Mouse (Mus musculus) heart, adult 2 months (tissue): Measurements from ENCODE around the gene Dbndd2. TPM values are rescaled to one million over a fixed set of nuclear protein-coding genes. Genes with fewer than 3 reads are reported as not detected.

Experiments
- DNase-seq, 2 experiments: peaks; one replicate each; pipeline ENCODE4 v3.0.0; 2021
- H3K27ac ChIP-seq: fragments of 200-600 bp; 2 replicates; pipeline ENCODE4 v1.8.1; 2022
- H3K27me3 ChIP-seq: fragments of 200-500 bp; 2 replicates; pipeline ENCODE4 v1.6.1; 2012; ENCODE audit warnings: mild to moderate bottlenecking, low read length, inconsistent platforms, mixed read lengths; ENCODE audit not compliant: control insufficient read depth, insufficient read depth
- H3K36me3 ChIP-seq: fragments of 200-500 bp; 2 replicates; pipeline ENCODE4 v1.6.1; 2012; ENCODE audit warnings: low read length, inconsistent platforms; ENCODE audit not compliant: control insufficient read depth, insufficient read depth
- H3K4me1 ChIP-seq: fragments of 200-500 bp; 2 replicates; pipeline ENCODE4 v1.6.1; 2011; ENCODE audit warnings: low read length; ENCODE audit not compliant: control insufficient read depth, insufficient read depth
- H3K4me3 ChIP-seq: fragments of 200-600 bp; 2 replicates; pipeline ENCODE4 v1.8.1; 2022
- H3K79me2 ChIP-seq: fragments of 200-500 bp; replicated peaks from 2 replicates; pipeline ENCODE4 v1.6.1; 2012; ENCODE audit warnings: mild to moderate bottlenecking, inconsistent platforms, low read length, moderate library complexity, mixed read lengths; ENCODE audit not compliant: control insufficient read depth, insufficient read depth
- H3K9ac ChIP-seq: fragments of 200-500 bp; 2 replicates; pipeline ENCODE4 v1.6.1; 2012; ENCODE audit warnings: low read depth, mild to moderate bottlenecking, control low read depth, inconsistent platforms, low read length, mixed read lengths
- CTCF ChIP-seq: fragments of 200-600 bp; IDR thresholded peaks from 2 replicates; pipeline ENCODE4 v1.8.1; 2022; ENCODE audit warnings: antibody characterized with exemption, mild to moderate bottlenecking, moderate library complexity
- EP300 ChIP-seq: fragments of 200-500 bp; IDR thresholded peaks from 2 replicates; pipeline ENCODE4 v1.6.1; 2011; ENCODE audit warnings: low read depth, low read length, control low read depth; ENCODE audit not compliant: insufficient read depth
- POLR2A ChIP-seq: fragments of 200-500 bp; IDR thresholded peaks from 2 replicates; pipeline ENCODE4 v1.6.1; 2011; ENCODE audit warnings: mild to moderate bottlenecking, low read depth, low read length, control low read depth; ENCODE audit not compliant: insufficient read depth
- WGBS: fragments of 180-500 bp; shearing (Covaris S2); methylation state at CpG from one replicate; pipeline ENCODE4 v1.1.7; 2018; 5-methylcytosine and 5-hydroxymethylcytosine counted together
- intact Hi-C: fragments of 180-260 bp; cut with DNase I; formaldehyde crosslinking; loops from one replicate; pipeline ENCODE4 v1.15.1; 2025
- polyA plus RNA-seq: library from polyadenylated mRNA; depleted of rRNA; stranded (reverse); fragments of >200 nt; gene quantifications from 2 replicates; pipeline ENCODE4 v1.2.3, GENCODE M21; 2012
- total RNA-seq, 2 experiments: library from RNA; stranded (reverse); gene quantifications; 2 replicates each; pipeline ENCODE4 v1.2.3; 2021

The Dbndd2 gene
- total and polyA plus RNA-seq, 3 experiments: 8.0 to 17.9 (median 10.3) TPM

- H3K27ac ChIP-seq: no peak overlapping the region
- TF ChIP-seq POLR2A: no peak
- TF ChIP-seq CTCF: no peak
- no peak for TF ChIP-seq EP300
- intact Hi-C loops: no loop called here
- H3K27me3 ChIP-seq: no peaks in the 10 kb centered on the region
- H3K36me3 ChIP-seq: no peaks in the 10 kb centered on the region
- DNase-seq: no peak
- peaks cover 2% of the 10 kb centered on the region for H3K4me1 ChIP-seq
- WGBS: 71% methylated on average over 7 of the region's 7 CpGs
- H3K9ac ChIP-seq: no peak overlapping the region
- no peaks in the 10 kb centered on the region for H3K79me2 ChIP-seq
- no peak overlapping the region for H3K4me3 ChIP-seq
Measured at GRCm38 (mm10) chr2:164500511-164500910, 14.6 kb downstream of the Dbndd2 start.

GRCm38 (mm10) chr2:164504919-164505318 is 19.0 kb downstream of the Dbndd2 start:
- Histone ChIP-seq H3K36me3 (no peaks in the 10 kb centered on the region), H3K27me3 (no peaks in the 10 kb centered on the region), H3K4me1 (no peaks in the 10 kb centered on the region), H3K4me3 (no peak overlapping the region), H3K9ac (no peak overlapping the region), H3K79me2 (no peaks in the 10 kb centered on the region), H3K27ac (no peak overlapping the region)
- TF ChIP-seq CTCF (peak; percentile 21; the same call in 1 of the 2 replicates), EP300 (no peak), POLR2A (no peak)
- DNase-seq: no peak
- intact Hi-C loops: no loop called here
- WGBS: 96% methylated on average over 3 of the region's 3 CpGs

DNA sequence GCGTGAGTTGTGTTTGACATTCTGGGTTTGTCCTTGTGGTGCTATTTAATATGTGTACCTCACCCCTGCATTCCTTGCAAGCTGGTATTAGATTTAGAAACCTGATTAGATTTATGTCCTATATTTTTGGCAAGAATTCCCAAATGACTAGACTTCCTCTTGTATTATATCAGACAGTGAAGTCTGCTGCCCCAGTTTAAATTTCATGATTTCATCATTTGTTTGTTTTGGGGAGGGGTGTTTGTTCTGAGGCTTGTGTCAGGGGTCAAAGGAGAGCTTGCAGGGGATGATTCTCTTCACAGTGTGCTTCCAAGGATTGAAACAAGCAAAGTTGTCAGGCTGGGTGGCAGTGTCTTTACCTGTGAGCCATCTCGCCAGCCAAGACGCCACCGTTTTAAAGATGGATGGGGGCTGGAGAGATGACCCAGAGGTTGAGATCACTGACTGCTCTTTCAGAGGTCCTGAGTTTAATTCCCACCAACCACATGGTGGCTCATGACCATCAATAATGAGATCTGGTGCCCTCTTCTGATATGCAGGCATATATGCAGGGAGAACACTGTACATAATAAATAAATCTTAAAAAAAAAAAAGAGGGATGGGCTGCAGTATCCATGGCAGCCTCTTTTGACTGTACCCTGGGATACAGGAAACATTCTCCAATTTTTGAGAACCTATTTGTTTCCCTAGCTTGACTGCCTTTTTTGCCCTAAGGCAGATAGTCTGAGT is 19.9 kb downstream of the Dbndd2 start:
- Histone ChIP-seq H3K27ac (no peak overlapping the region), H3K4me1 (no peaks in the 10 kb centered on the region), H3K79me2 (no peaks in the 10 kb centered on the region), H3K9ac (no peak overlapping the region), H3K36me3 (no peaks in the 10 kb centered on the region), H3K4me3 (no peak overlapping the region), H3K27me3 (no peaks in the 10 kb centered on the region)
- 95% methylated on average over 4 of the region's 4 CpGs for WGBS
- no peak for DNase-seq
- TF ChIP-seq POLR2A (no peak), EP300 (no peak), CTCF (0 out of 2 replicates have a peak, but pooled peaks have one; percentile 7)
- intact Hi-C loops: no loop called here

DNA sequence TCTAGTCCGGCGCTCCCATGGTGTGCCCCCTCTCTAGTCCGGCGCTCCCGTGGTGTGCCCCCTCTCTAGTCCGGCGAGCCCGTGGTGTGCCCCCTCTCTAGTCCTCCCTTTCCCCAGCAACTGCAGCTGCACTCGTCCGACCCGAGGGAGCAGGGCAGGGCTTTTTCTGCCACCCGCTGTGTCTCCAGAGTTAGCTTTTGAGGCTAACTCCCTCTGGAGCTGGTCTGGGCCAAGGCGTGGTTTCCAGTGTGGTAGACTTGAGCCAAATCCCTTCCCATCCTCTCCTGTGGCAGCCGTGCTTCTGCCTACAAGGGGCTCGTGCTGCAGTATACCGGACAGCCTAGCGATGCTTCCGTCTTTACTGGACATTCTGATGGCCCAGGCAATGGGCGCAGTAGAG is 21.9 kb downstream of the Dbndd2 start:
- Histone ChIP-seq H3K79me2 (no peaks in the 10 kb centered on the region), H3K4me3 (no peak overlapping the region), H3K27ac (no peak overlapping the region), H3K36me3 (no peaks in the 10 kb centered on the region), H3K9ac (no peak overlapping the region), H3K27me3 (no peaks in the 10 kb centered on the region), H3K4me1 (peaks cover 4% of the 10 kb centered on the region)
- 80% methylated on average over 19 of the region's 19 CpGs for WGBS
- no peak for DNase-seq
- TF ChIP-seq EP300 (no peak), POLR2A (no peak), CTCF (no peak)
- intact Hi-C loops: no loop called here

DNA sequence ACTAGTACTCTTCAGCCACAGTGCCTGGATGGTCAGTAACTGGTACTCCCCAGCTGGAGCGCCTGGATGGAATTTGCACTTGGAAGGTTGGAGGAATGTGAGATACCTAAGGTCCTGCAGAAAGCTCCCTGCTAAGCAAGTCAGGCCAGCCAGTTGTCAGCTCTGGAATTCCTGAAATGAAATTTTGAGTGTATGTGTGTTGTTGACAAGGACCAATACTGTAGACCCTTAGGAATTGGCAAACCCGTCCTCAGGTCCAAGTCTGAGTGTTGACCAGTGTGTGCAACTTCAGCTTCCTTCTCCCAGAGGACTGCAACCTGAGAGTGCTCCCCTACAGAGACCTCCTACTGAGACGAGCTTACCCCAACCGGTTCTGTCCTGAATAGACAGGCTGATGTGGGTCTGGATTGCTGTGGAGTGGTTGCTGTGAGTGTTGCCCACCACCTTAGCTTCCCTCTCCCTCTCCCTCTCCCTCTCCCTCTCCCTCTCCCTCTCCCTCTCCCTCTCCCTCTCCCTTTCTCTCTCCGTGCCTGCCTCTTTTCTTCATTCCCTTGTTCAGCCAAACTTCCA is 24.8 kb downstream of the Dbndd2 start:
- Histone ChIP-seq H3K36me3 (no peaks in the 10 kb centered on the region), H3K27me3 (no peaks in the 10 kb centered on the region), H3K4me3 (no peak overlapping the region), H3K9ac (no peak overlapping the region), H3K4me1 (peaks cover 11% of the 10 kb centered on the region), H3K27ac (no peak overlapping the region; the same call in 1 of the 2 replicates), H3K79me2 (no peaks in the 10 kb centered on the region)
- intact Hi-C loops: no loop called here
- TF ChIP-seq POLR2A: no peak
- TF ChIP-seq CTCF: no peak
- TF ChIP-seq EP300: no peak
- 37% methylated on average over 4 of the region's 5 CpGs for WGBS
- DNase-seq: no peak
